Mouse (Mus musculus) adipocyte (in vitro differentiated cells): ENCODE measurements at regions not wholly inside any gene's neighbourhood (a gene's known extent, or its start where the extent isn't known, plus 50 kb on each side); places are given as distances from the start of the nearest gene placed in this dataset.
"Not testable (repeated sequence)": the region's sequence is repeated elsewhere in the genome, so short reads cannot be mapped to it uniquely, and the experiment has no call there.

Experiments
- DNase-seq: peaks from one replicate; pipeline ENCODE4 v3.0.0-alpha.2; 2016; ENCODE audit warnings: low spot score

- DNase-seq: no peak
Measured at GRCm38 (mm10) chr12:114009391-114009790, 465.7 kb downstream of the Adam6a start.

GRCm38 (mm10) chr12:114012860-114013259 is 469.2 kb downstream of the Adam6a start:
- peak; percentile 14 for DNase-seq

GRCm38 (mm10) chr12:114037011-114037410 is 493.3 kb downstream of the Adam6a start:
- not testable (repeated sequence) for DNase-seq

GRCm38 (mm10) chr12:114047991-114048390 is 504.3 kb downstream of the Adam6a start:
- DNase-seq: not testable (repeated sequence)

- DNase-seq: no peak
Measured at GRCm38 (mm10) chr12:114053341-114053740, 509.6 kb downstream of the Adam6a start.

- DNase-seq: no peak
Measured at GRCm38 (mm10) chr12:114059615-114060014, 515.9 kb downstream of the Adam6a start.

GRCm38 (mm10) chr12:114067166-114067565 is 523.5 kb downstream of the Adam6a start:
- no peak for DNase-seq

- DNase-seq: not testable (repeated sequence)
Measured at GRCm38 (mm10) chr12:114108731-114109130, 565.0 kb downstream of the Adam6a start.

GRCm38 (mm10) chr12:114134897-114135296 is 591.2 kb downstream of the Adam6a start:
- no peak for DNase-seq

GRCm38 (mm10) chr12:114148779-114149178 is 605.1 kb downstream of the Adam6a start:
- no peak for DNase-seq

GRCm38 (mm10) chr12:114172305-114172704 is 628.6 kb downstream of the Adam6a start:
- no peak for DNase-seq

GRCm38 (mm10) chr12:114199521-114199920 is 655.8 kb downstream of the Adam6a start:
- DNase-seq: no peak

GRCm38 (mm10) chr12:114222541-114222940 is 678.8 kb downstream of the Adam6a start:
- no peak for DNase-seq
